Mouse (Mus musculus) hindbrain, embryonic 10.5 days (tissue): ENCODE results near the gene 4930544D05Rik. TPM values are rescaled to one million over a fixed set of nuclear protein-coding genes. Genes with fewer than 3 reads are reported as not detected.

Experiments
- DNase-seq: peaks from one replicate; pipeline ENCODE4 v3.0.0-alpha.2; 2017; ENCODE audit warnings: low spot score
- H3K27ac ChIP-seq: fragments of 300-500 bp; sonication (generic); 2 replicates; pipeline ENCODE4 v1.5.1; 2016; ENCODE audit warnings: mild to moderate bottlenecking, moderate library complexity
- H3K27me3 ChIP-seq: fragments of 300-500 bp; sonication (generic); 2 replicates; pipeline ENCODE4 v1.6.1; 2016; ENCODE audit warnings: mild to moderate bottlenecking; ENCODE audit not compliant: poor library complexity, insufficient read depth, severe bottlenecking
- H3K36me3 ChIP-seq: fragments of 300-500 bp; sonication (generic); 2 replicates; pipeline ENCODE4 v1.6.1; 2016; ENCODE audit warnings: mild to moderate bottlenecking, moderate library complexity
- H3K4me1 ChIP-seq: fragments of 300-500 bp; sonication (generic); replicated peaks from 2 replicates; pipeline ENCODE4 v1.6.1; 2016; ENCODE audit warnings: mild to moderate bottlenecking
- H3K4me3 ChIP-seq: fragments of 300-500 bp; sonication (generic); 2 replicates; pipeline ENCODE4 v1.5.1; 2016; ENCODE audit warnings: mild to moderate bottlenecking, moderate library complexity
- H3K9me3 ChIP-seq: fragments of 300-500 bp; sonication (generic); 2 replicates; pipeline ENCODE4 v1.6.1; 2016; ENCODE audit warnings: mild to moderate bottlenecking, moderate library complexity
- WGBS: fragments of 180-500 bp; shearing (Covaris S2); methylation state at CpG from one replicate; pipeline ENCODE4 v1.1.7; 2016; 5-methylcytosine and 5-hydroxymethylcytosine counted together
- polyA plus RNA-seq: library from polyadenylated mRNA; unstranded; fragments of >200 nt; fragmentation: Nextera tagmentation; extraction: Ambion mirVana; gene quantifications from 2 replicates; pipeline ENCODE4 v1.2.1, GENCODE M21; 2016

4930544D05Rik gene
- polyA plus RNA-seq, 1 experiment from 2014 or later, result not detected

GRCm38 (mm10) chr11:70635601-70636000 is 20.0 kb downstream of the 4930544D05Rik start:
- no peak overlapping the region for H3K4me3 ChIP-seq
- H3K27me3 ChIP-seq, result no peaks in the 10 kb centered on the region
- H3K36me3 ChIP-seq, result no peaks in the 10 kb centered on the region
- WGBS, result 84% methylated on average over 4 of the region's 4 CpGs
- no peak for DNase-seq
- no peaks in the 10 kb centered on the region for H3K9me3 ChIP-seq
- H3K4me1 ChIP-seq, result no peaks in the 10 kb centered on the region
- no peak overlapping the region for H3K27ac ChIP-seq

- no peak for DNase-seq
- H3K27me3 ChIP-seq, result no peaks in the 10 kb centered on the region
- no peaks in the 10 kb centered on the region for H3K4me1 ChIP-seq
- no peak overlapping the region for H3K4me3 ChIP-seq
- no peaks in the 10 kb centered on the region for H3K9me3 ChIP-seq
- H3K36me3 ChIP-seq, result peaks cover 2% of the 10 kb centered on the region
- no peak overlapping the region for H3K27ac ChIP-seq
- WGBS, result 94% methylated on average over 1 of the region's 1 CpGs
These were observed 22.1 kb downstream of the 4930544D05Rik start for GRCm38 (mm10) chr11:70637764-70638163.

GRCm38 (mm10) chr11:70638293-70638692 is 22.6 kb downstream of the 4930544D05Rik start:
- H3K36me3 ChIP-seq, result peaks cover 8% of the 10 kb centered on the region
- H3K27me3 ChIP-seq, result no peaks in the 10 kb centered on the region
- H3K9me3 ChIP-seq, result no peaks in the 10 kb centered on the region
- H3K4me1 ChIP-seq, result no peaks in the 10 kb centered on the region
- WGBS, result 88% methylated on average over 1 of the region's 1 CpGs
- no peak overlapping the region for H3K27ac ChIP-seq
- no peak for DNase-seq
- H3K4me3 ChIP-seq, result no peak overlapping the region

- H3K27me3 ChIP-seq, result no peaks in the 10 kb centered on the region
- 41% methylated on average over 5 of the region's 5 CpGs for WGBS
- H3K4me3 ChIP-seq, result no peak within 1 kb of the TSS
- H3K36me3 ChIP-seq, result peaks cover 13% of the 10 kb centered on the region
- H3K4me1 ChIP-seq, result no peaks in the 10 kb centered on the region
- no peak for DNase-seq
- no peaks in the 10 kb centered on the region for H3K9me3 ChIP-seq
- no peak within 1 kb of the TSS for H3K27ac ChIP-seq
These were observed 23.1 kb downstream of the 4930544D05Rik start, which contains the start of gene Gp1ba for GRCm38 (mm10) chr11:70638714-70639278. Gene Gp1ba (plus strand): TSS chr11:70639122.

GRCm38 (mm10) chr11:70639976-70640375 is 24.3 kb downstream of the 4930544D05Rik start:
- Histone ChIP-seq H3K9me3 (no peaks in the 10 kb centered on the region), H3K4me3 (no peak overlapping the region), H3K4me1 (peaks cover 3% of the 10 kb centered on the region; the same call in 1 of the 2 replicates), H3K27ac (no peak overlapping the region), H3K27me3 (no peaks in the 10 kb centered on the region), H3K36me3 (peaks cover 25% of the 10 kb centered on the region)
- DNase-seq, result no peak
- 87% methylated on average over 8 of the region's 8 CpGs for WGBS

GRCm38 (mm10) chr11:70641241-70641640 is 25.6 kb downstream of the 4930544D05Rik start:
- DNase-seq, result no peak
- no peaks in the 10 kb centered on the region for H3K9me3 ChIP-seq
- no peak overlapping the region for H3K4me3 ChIP-seq
- H3K27ac ChIP-seq, result no peak overlapping the region
- peaks cover 16% of the 10 kb centered on the region for H3K4me1 ChIP-seq
- 85% methylated on average over 7 of the region's 7 CpGs for WGBS
- peaks cover 33% of the 10 kb centered on the region for H3K36me3 ChIP-seq
- H3K27me3 ChIP-seq, result no peaks in the 10 kb centered on the region

GRCm38 (mm10) chr11:70643051-70643450 is 27.4 kb downstream of the 4930544D05Rik start:
- no peak overlapping the region for H3K4me3 ChIP-seq
- WGBS, result 90% methylated on average over 6 of the region's 6 CpGs
- DNase-seq, result no peak

GRCm38 (mm10) chr11:70644564-70645103 is 29.0 kb downstream of the 4930544D05Rik start:
- H3K27me3 ChIP-seq, result no peaks in the 10 kb centered on the region
- no peak overlapping the region for H3K27ac ChIP-seq
- peaks cover 40% of the 10 kb centered on the region for H3K4me1 ChIP-seq
- no peak for DNase-seq
- no peak overlapping the region for H3K4me3 ChIP-seq
- H3K9me3 ChIP-seq, result no peaks in the 10 kb centered on the region
- WGBS, result 96% methylated on average over 8 of the region's 8 CpGs
- peaks cover 46% of the 10 kb centered on the region for H3K36me3 ChIP-seq

More at GRCm38 (mm10) chr11:70643051-70643450, 27.4 kb downstream of the 4930544D05Rik start:
- no peak overlapping the region for H3K27ac ChIP-seq
- peaks cover 33% of the 10 kb centered on the region for H3K36me3 ChIP-seq
- peaks cover 24% of the 10 kb centered on the region for H3K4me1 ChIP-seq
- H3K9me3 ChIP-seq, result no peaks in the 10 kb centered on the region
- no peaks in the 10 kb centered on the region for H3K27me3 ChIP-seq

- peaks cover 56% of the 10 kb centered on the region for H3K36me3 ChIP-seq
- 91% methylated on average over 12 of the region's 12 CpGs for WGBS
- H3K4me3 ChIP-seq, result peak overlapping the region; percentile 86
- peak overlapping the region; percentile 92 for H3K27ac ChIP-seq
- no peaks in the 10 kb centered on the region for H3K27me3 ChIP-seq
- H3K9me3 ChIP-seq, result no peaks in the 10 kb centered on the region
- H3K4me1 ChIP-seq, result peaks cover 46% of the 10 kb centered on the region
- DNase-seq, result no peak
These were observed 30.0 kb downstream of the 4930544D05Rik start for GRCm38 (mm10) chr11:70645461-70646258.

- H3K9me3 ChIP-seq, result no peaks in the 10 kb centered on the region
- peak overlapping the region; percentile 92 for H3K27ac ChIP-seq
- WGBS, result 22% methylated on average over 3 of the region's 3 CpGs
- H3K4me3 ChIP-seq, result peak overlapping the region; percentile 86
- no peak for DNase-seq
- peaks cover 52% of the 10 kb centered on the region for H3K4me1 ChIP-seq
- H3K27me3 ChIP-seq, result no peaks in the 10 kb centered on the region
- H3K36me3 ChIP-seq, result peaks cover 62% of the 10 kb centered on the region
These were observed 30.6 kb downstream of the 4930544D05Rik start for GRCm38 (mm10) chr11:70646259-70646555.

GRCm38 (mm10) chr11:70646691-70647650 is 31.3 kb downstream of the 4930544D05Rik start, which contains the start of the genes Rnf167 and Slc25a11:
Gene Rnf167 (plus strand): TSS chr11:70647235.
Gene Slc25a11 (minus strand): TSS chr11:70647479.
- Histone ChIP-seq H3K4me1 (peaks cover 59% of the 10 kb centered on the region), H3K27me3 (no peaks in the 10 kb centered on the region), H3K9me3 (no peaks in the 10 kb centered on the region), H3K36me3 (peaks cover 69% of the 10 kb centered on the region), H3K4me3 (peak within 1 kb of the TSS; percentile 86), H3K27ac (peak within 1 kb of the TSS; percentile 92)
- peak; percentile 97 for DNase-seq
- WGBS, result under 1% methylated on average over 63 of the region's 63 CpGs

- 5% methylated on average over 28 of the region's 28 CpGs for WGBS
- H3K27ac ChIP-seq, result peak overlapping the region; percentile 92
- H3K36me3 ChIP-seq, result peaks cover 75% of the 10 kb centered on the region
- no peaks in the 10 kb centered on the region for H3K27me3 ChIP-seq
- peaks cover 68% of the 10 kb centered on the region for H3K4me1 ChIP-seq
- H3K4me3 ChIP-seq, result peak overlapping the region; percentile 86
- no peak for DNase-seq
- no peaks in the 10 kb centered on the region for H3K9me3 ChIP-seq
These were observed 32.2 kb downstream of the 4930544D05Rik start for GRCm38 (mm10) chr11:70647716-70648420.
